Mouse (Mus musculus) CH12.LX (cell line): ENCODE results near the gene Postn. TPM values are rescaled to one million over a fixed set of nuclear protein-coding genes. Genes with fewer than 3 reads are reported as not detected.

ENCODE experiments used
- DNase-seq: peaks from one replicate; pipeline ENCODE4 v3.0.0-alpha.2; 2013; ENCODE audit errors: extremely low read depth
- H3K27ac ChIP-seq: 2 replicates; pipeline ENCODE4 v1.5.1; 2012; ENCODE audit warnings: low read depth, mild to moderate bottlenecking, control low read depth, moderate library complexity; ENCODE audit not compliant: insufficient read depth
- H3K27me3 ChIP-seq: replicated peaks from 2 replicates; pipeline ENCODE3; 2012; ENCODE audit warnings: inconsistent platforms
- H3K36me3 ChIP-seq, 2 experiments: replicated peaks in 1 of 2; 2 replicates each; pipeline versions ENCODE3 to v1.6.1; 2012; ENCODE audit warnings: inconsistent platforms in 1 of 2, low read length in 1 of 2, mild to moderate bottlenecking in 1 of 2, mixed read lengths in 1 of 2, moderate library complexity in 1 of 2; ENCODE audit not compliant: control insufficient read depth in 1 of 2, insufficient read depth in 1 of 2
- H3K4me1 ChIP-seq, 2 experiments: 2 replicates each; pipeline ENCODE4 v1.6.1; 2012; ENCODE audit warnings: inconsistent platforms in 1 of 2, moderate library complexity in 1 of 2; ENCODE audit not compliant: insufficient read depth in 2 of 2, control insufficient read depth in 1 of 2
- H3K4me2 ChIP-seq: 2 replicates; pipeline ENCODE4 v1.6.1; 2012; ENCODE audit warnings: low read depth, mild to moderate bottlenecking, control low read depth; ENCODE audit not compliant: poor library complexity, insufficient read depth, severe bottlenecking
- H3K4me3 ChIP-seq, 3 experiments: fragments of 150-350 bp in 1 of 3; sonication (generic) in 1 of 3; replicated peaks in 1 of 3; 2 replicates each; pipeline versions ENCODE3 to v1.5.1; 2011 to 2012; ENCODE audit warnings: low read depth in 2 of 3, low read length in 2 of 3, mild to moderate bottlenecking in 2 of 3, moderate library complexity in 2 of 3, control low read depth in 1 of 3, improper control_type of control experiment in 1 of 3, inconsistent platforms in 1 of 3, mixed read lengths in 1 of 3; ENCODE audit not compliant: poor library complexity in 1 of 3
- H3K79me2 ChIP-seq: replicated peaks from 2 replicates; pipeline ENCODE4 v1.6.1; 2012; ENCODE audit warnings: mild to moderate bottlenecking, moderate library complexity; ENCODE audit not compliant: control insufficient read depth, poor library complexity, insufficient read depth, severe bottlenecking; ENCODE audit errors: extremely low read depth
- H3K9ac ChIP-seq: 2 replicates; pipeline ENCODE4 v1.6.1; 2012; ENCODE audit warnings: low read depth, mild to moderate bottlenecking, control low read depth, moderate library complexity; ENCODE audit not compliant: insufficient read depth
- H3K9me3 ChIP-seq: replicated peaks from 2 replicates; pipeline ENCODE3; 2012; ENCODE audit warnings: low read length, inconsistent platforms, mixed read lengths
- BHLHE40 ChIP-seq: IDR thresholded peaks from 2 replicates; pipeline ENCODE4 v1.6.1; 2011; ENCODE audit warnings: mild to moderate bottlenecking, low read depth, low read length, improper control_type of control experiment
- CHD1 ChIP-seq: IDR thresholded peaks from 2 replicates; pipeline ENCODE4 v1.6.1; 2012; ENCODE audit warnings: low read depth, low read length, improper control_type of control experiment, inconsistent platforms
- CHD2 ChIP-seq: IDR thresholded peaks from 2 replicates; pipeline ENCODE4 v1.6.1; 2011; ENCODE audit warnings: low read length, improper control_type of control experiment
- CTCF ChIP-seq, 2 experiments: IDR thresholded peaks in 1 of 2; conservative IDR thresholded peaks in 1 of 2; 2 replicates each; pipeline ENCODE4 v1.5.1; 2011 to 2012; ENCODE audit warnings: low read depth in 2 of 2, low read length in 2 of 2, improper control_type of control experiment in 1 of 2, inconsistent platforms in 1 of 2, mild to moderate bottlenecking in 1 of 2, moderate library complexity in 1 of 2
- E2F4 ChIP-seq: IDR thresholded peaks from 2 replicates; pipeline ENCODE4 v1.6.1; 2011; ENCODE audit warnings: low read depth, low read length, improper control_type of control experiment; ENCODE audit not compliant: insufficient replicate concordance
- ELF1 ChIP-seq: IDR thresholded peaks from 2 replicates; pipeline ENCODE4 v1.6.1; 2014; ENCODE audit warnings: low read depth, mild to moderate bottlenecking, inconsistent platforms, low read length, improper control_type of control experiment
- EP300 ChIP-seq: IDR thresholded peaks from 2 replicates; pipeline ENCODE4 v1.6.1; 2011; ENCODE audit warnings: low read length, improper control_type of control experiment
- ETS1 ChIP-seq: conservative IDR thresholded peaks from 2 replicates; pipeline ENCODE4 v1.6.1; 2012; ENCODE audit warnings: low read depth, mild to moderate bottlenecking, inconsistent platforms, low read length, improper control_type of control experiment, moderate library complexity
- GABPA ChIP-seq: IDR thresholded peaks from 2 replicates; pipeline ENCODE4 v1.6.1; 2012; ENCODE audit warnings: low read depth, low read length, improper control_type of control experiment, inconsistent platforms; ENCODE audit not compliant: insufficient replicate concordance
- HCFC1 ChIP-seq: IDR thresholded peaks from 2 replicates; pipeline ENCODE4 v1.6.1; 2012; ENCODE audit warnings: low read depth, mild to moderate bottlenecking, inconsistent platforms, low read length, improper control_type of control experiment
- IRF4 ChIP-seq: IDR thresholded peaks from 2 replicates; pipeline ENCODE4 v1.6.1; 2014; ENCODE audit warnings: low read depth, mild to moderate bottlenecking, inconsistent platforms, low read length, improper control_type of control experiment
- JUN ChIP-seq: IDR thresholded peaks from 2 replicates; pipeline ENCODE4 v1.6.1; 2011; ENCODE audit warnings: low read depth, mild to moderate bottlenecking, low read length, improper control_type of control experiment, moderate library complexity; ENCODE audit not compliant: insufficient read depth
- MAFK ChIP-seq: IDR thresholded peaks from 2 replicates; pipeline ENCODE4 v1.6.1; 2011; ENCODE audit warnings: low read length, improper control_type of control experiment; ENCODE audit not compliant: insufficient replicate concordance
- MAX ChIP-seq: IDR thresholded peaks from 2 replicates; pipeline ENCODE4 v1.6.1; 2011; ENCODE audit warnings: low read length, improper control_type of control experiment
- MAZ ChIP-seq: IDR thresholded peaks from 2 replicates; pipeline ENCODE4 v1.6.1; 2012; ENCODE audit warnings: low read depth, mild to moderate bottlenecking, inconsistent platforms, low read length, improper control_type of control experiment, moderate library complexity
- MEF2A ChIP-seq: IDR thresholded peaks from 2 replicates; pipeline ENCODE4 v1.6.1; 2014; ENCODE audit warnings: low read depth, mild to moderate bottlenecking, inconsistent platforms, low read length, improper control_type of control experiment, borderline replicate concordance
- MXI1 ChIP-seq: IDR thresholded peaks from 2 replicates; pipeline ENCODE4 v1.6.1; 2011; ENCODE audit warnings: mild to moderate bottlenecking, low read depth, low read length, improper control_type of control experiment
- MYC ChIP-seq: IDR thresholded peaks from 2 replicates; pipeline ENCODE4 v1.6.1; 2011; ENCODE audit warnings: low read depth, mild to moderate bottlenecking, improper control_type of control experiment, low read length
- NELFE ChIP-seq: IDR thresholded peaks from 2 replicates; pipeline ENCODE4 v1.6.1; 2011; ENCODE audit warnings: low read depth, low read length, improper control_type of control experiment
- PAX5 ChIP-seq: IDR thresholded peaks from 2 replicates; pipeline ENCODE4 v1.6.1; 2012; ENCODE audit warnings: low read length, inconsistent platforms, mixed read lengths
- POLR2A ChIP-seq: IDR thresholded peaks from 2 replicates; pipeline ENCODE4 v1.6.1; 2011; ENCODE audit warnings: low read depth, mild to moderate bottlenecking, improper control_type of control experiment, low read length
- POLR2AphosphoS2 ChIP-seq: IDR thresholded peaks from 2 replicates; pipeline ENCODE4 v1.6.1; 2011; ENCODE audit warnings: low read depth, low read length, improper control_type of control experiment
- RCOR1 ChIP-seq: conservative IDR thresholded peaks from 2 replicates; pipeline ENCODE4 v1.6.1; 2012; ENCODE audit warnings: low read depth, mild to moderate bottlenecking, inconsistent platforms, low read length, improper control_type of control experiment
- SIN3A ChIP-seq: IDR thresholded peaks from 2 replicates; pipeline ENCODE4 v1.6.1; 2012; ENCODE audit warnings: low read length, improper control_type of control experiment, inconsistent platforms
- SMC3 ChIP-seq: IDR thresholded peaks from 2 replicates; pipeline ENCODE4 v1.6.1; 2011; ENCODE audit warnings: low read depth, low read length, improper control_type of control experiment
- TBP ChIP-seq: conservative IDR thresholded peaks from 2 replicates; pipeline ENCODE4 v1.6.1; 2011; ENCODE audit warnings: low read depth, low read length, improper control_type of control experiment
- TCF12 ChIP-seq: IDR thresholded peaks from 2 replicates; pipeline ENCODE4 v1.6.1; 2014; ENCODE audit warnings: low read depth, mild to moderate bottlenecking, inconsistent platforms, low read length, improper control_type of control experiment
- UBTF ChIP-seq: IDR thresholded peaks from 2 replicates; pipeline ENCODE4 v1.6.1; 2012; ENCODE audit warnings: low read depth, mild to moderate bottlenecking, inconsistent platforms, low read length, improper control_type of control experiment, moderate library complexity
- USF1 ChIP-seq: IDR thresholded peaks from 2 replicates; pipeline ENCODE4 v1.6.1; 2014; ENCODE audit warnings: low read depth, mild to moderate bottlenecking, inconsistent platforms, low read length, improper control_type of control experiment
- USF2 ChIP-seq: conservative IDR thresholded peaks from 2 replicates; pipeline ENCODE4 v1.6.1; 2011; ENCODE audit warnings: low read depth, low read length, improper control_type of control experiment
- ZC3H11A ChIP-seq: IDR thresholded peaks from 2 replicates; pipeline ENCODE4 v1.6.1; 2012; ENCODE audit warnings: low read depth, mild to moderate bottlenecking, inconsistent platforms, low read length, improper control_type of control experiment
- ZKSCAN1 ChIP-seq: IDR thresholded peaks from 2 replicates; pipeline ENCODE4 v1.6.1; 2012; ENCODE audit warnings: low read depth, inconsistent platforms, low read length, improper control_type of control experiment, borderline replicate concordance
- ZMIZ1 ChIP-seq: IDR thresholded peaks from 2 replicates; pipeline ENCODE4 v1.6.1; 2012; ENCODE audit warnings: low read depth, mild to moderate bottlenecking, inconsistent platforms, low read length, improper control_type of control experiment
- dilution Hi-C: fragments of 300-500 bp; cut with MboI; formaldehyde crosslinking; loops from 2 replicates; pipeline ENCODE4 v1.14.3; 2020; ENCODE audit warnings: low sequenced_read_pairs; ENCODE audit not compliant: extremely low pct_unique_long_range_greater_than_20kb, extremely low pct_ligation_motif_present
- in situ Hi-C: fragments of 300-500 bp; cut with MboI; formaldehyde crosslinking; loops from 3 replicates; pipeline ENCODE4 v1.14.3; 2019; ENCODE audit warnings: low sequenced_read_pairs, low pct_ligation_motif_present, low pct_unique_long_range_greater_than_20kb, mixed read lengths
- polyA plus RNA-seq: library from polyadenylated mRNA; unstranded; fragments of >175 nt; gene quantifications from 2 replicates; pipeline ENCODE4 v1.2.1, GENCODE M21; 2012; ENCODE audit warnings: low read depth; ENCODE audit not compliant: insufficient read length
- total RNA-seq, 2 experiments: library from RNA; depleted of rRNA; stranded (reverse); fragments of 300-350 nt in 1 of 2; fragments of >200 nt in 1 of 2; gene quantifications; 2 replicates each; pipeline ENCODE4 v1.2.3; 2012 to 2014

Postn gene
- total and polyA plus RNA-seq, 3 experiments: 0.59 to 2.6 (median 2.3) TPM

- dilution Hi-C loops (no loop called here), in situ Hi-C loops (loop anchor here (10.0 to 25.0 kb wide), 4 partner anchors 179 to 704 kb away; partner anchors contain the start of genes Ccna1 and Rfxap)
- Histone ChIP-seq H3K4me3 (peak overlapping the region; percentile 31 to 65 (median 52)), H3K9me3 (no peaks in the 10 kb centered on the region), H3K4me1 (peaks cover 0 to 12% of the 10 kb centered on the region in 2 experiments; a peak in 2 of 4 replicates), H3K27ac (peak overlapping the region; percentile 56), H3K9ac (peak overlapping the region; percentile 79), H3K27me3 (no peaks in the 10 kb centered on the region), H3K4me2 (peak overlapping the region; percentile 97), H3K79me2 (no peaks in the 10 kb centered on the region), H3K36me3 (no peaks in the 10 kb centered on the region)
- TF ChIP-seq CTCF (conservative IDR thresholded peaks at IDR 0.05 in 1 of 2, IDR thresholded peaks at IDR 0.05 in 1 of 2; ENCODE audit: low read depth in 2 of 2, low read length in 2 of 2) (no peak), IRF4 (0 out of 2 replicates have a peak, but pooled peaks have one; percentile 27), MAZ (no peak), EP300 (peak; percentile 41; the same call in 1 of the 2 replicates), JUN (peak; percentile 37; the same call in 1 of the 2 replicates), POLR2A (peak; percentile 56), ZC3H11A (no peak), MYC (no peak), E2F4 (no peak), PAX5 (no peak), ELF1 (peak; percentile 69), ZMIZ1 (no peak), BHLHE40 (0 out of 2 replicates have a peak, but pooled peaks have one; percentile 36), USF1 (no peak), ZKSCAN1 (no peak), SMC3 (no peak), UBTF (0 out of 2 replicates have a peak, but pooled peaks have one; percentile 18), RCOR1 (no peak), TCF12 (no peak), NELFE (no peak), MAFK (no peak), ETS1 (peak; percentile 35; the same call in 1 of the 2 replicates), SIN3A (no peak; the same call in 1 of the 2 replicates), MEF2A (no peak), CHD1 (no peak), TBP (peak; percentile 35; the same call in 1 of the 2 replicates), POLR2AphosphoS2 (no peak), HCFC1 (no peak; the same call in 1 of the 2 replicates), MAX (peak; percentile 72; the same call in 1 of the 2 replicates), GABPA (no peak), MXI1 (no peak), CHD2 (no peak), USF2 (no peak)
- peak; percentile 78 for DNase-seq
Measured at GRCm38 (mm10) chr3:54358463-54359189, 2.3 kb upstream of the Postn start.
